Mouse (Mus musculus) midbrain, embryonic 15.5 days (tissue): ENCODE measurements at regions not wholly inside any gene's neighbourhood (a gene's known extent, or its start where the extent isn't known, plus 50 kb on each side); places are given as distances from the start of the nearest gene placed in this dataset.
"Not testable (repeated sequence)": the region's sequence is repeated elsewhere in the genome, so short reads cannot be mapped to it uniquely, and the experiment has no call there.

Experiments
- ATAC-seq: fragments of 200-750 bp; cut with Nextera tagmentation; replicated peaks from 2 replicates; pipeline ENCODE4 v1.8.0; 2017; ENCODE audit warnings: moderate TSS enrichment
- H3K27ac ChIP-seq: fragments of 300-500 bp; sonication (generic); 2 replicates; pipeline ENCODE4 v1.5.1; 2015; ENCODE audit warnings: mild to moderate bottlenecking, inconsistent platforms
- H3K27me3 ChIP-seq: fragments of 300-500 bp; sonication (generic); replicated peaks from 2 replicates; pipeline ENCODE4 v1.6.1; 2015; ENCODE audit warnings: inconsistent platforms
- H3K36me3 ChIP-seq: fragments of 300-500 bp; sonication (generic); replicated peaks from 2 replicates; pipeline ENCODE4 v1.6.1; 2015; ENCODE audit warnings: inconsistent platforms
- H3K4me1 ChIP-seq: fragments of 300-500 bp; sonication (generic); 2 replicates; pipeline ENCODE4 v1.6.1; 2015; ENCODE audit warnings: inconsistent platforms
- H3K4me2 ChIP-seq: fragments of 300-500 bp; sonication (generic); 2 replicates; pipeline ENCODE4 v1.6.1; 2015; ENCODE audit warnings: inconsistent platforms, mild to moderate bottlenecking, moderate library complexity
- H3K4me3 ChIP-seq: fragments of 300-500 bp; sonication (generic); 2 replicates; pipeline ENCODE4 v1.5.1; 2015; ENCODE audit warnings: mild to moderate bottlenecking, inconsistent platforms
- H3K9ac ChIP-seq: fragments of 300-500 bp; sonication (generic); 2 replicates; pipeline ENCODE4 v1.6.1; 2015; ENCODE audit warnings: mild to moderate bottlenecking, inconsistent platforms
- H3K9me3 ChIP-seq: fragments of 300-500 bp; sonication (generic); 2 replicates; pipeline ENCODE4 v1.6.1; 2016; ENCODE audit warnings: inconsistent platforms
- WGBS: fragments of 180-500 bp; shearing (Covaris S2); methylation state at CpG from one replicate; pipeline ENCODE4 v1.1.7; 2015; ENCODE audit warnings: mixed read lengths; 5-methylcytosine and 5-hydroxymethylcytosine counted together

DNA sequence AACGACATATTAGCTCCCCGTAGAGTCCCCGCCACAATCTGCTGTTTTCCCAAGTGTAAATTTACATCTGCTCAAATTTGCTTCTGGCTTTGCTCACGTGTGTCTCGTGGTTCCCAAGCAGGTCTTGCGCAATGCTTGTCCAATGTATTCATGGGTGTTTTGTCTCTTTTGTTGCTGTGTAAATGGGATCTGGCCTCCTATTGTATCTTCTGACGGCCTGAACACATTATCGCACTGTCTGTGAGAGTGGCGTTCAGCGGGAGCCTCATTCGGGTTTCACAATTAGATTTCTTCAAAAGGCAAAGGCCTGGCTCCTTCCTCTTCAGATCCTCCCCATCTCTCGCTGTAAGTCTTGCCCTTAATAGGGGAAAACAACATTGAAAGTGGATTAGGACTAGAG is 274.5 kb downstream of the Fam19a5 start:
- Histone ChIP-seq H3K4me1 (peaks cover 11% of the 10 kb centered on the region; the same call in 1 of the 2 replicates), H3K36me3 (no peaks in the 10 kb centered on the region), H3K4me3 (no peak overlapping the region), H3K27me3 (no peaks in the 10 kb centered on the region), H3K27ac (no peak overlapping the region), H3K9ac (no peak overlapping the region), H3K4me2 (no peak overlapping the region), H3K9me3 (no peaks in the 10 kb centered on the region)
- no peak for ATAC-seq
- WGBS: 15% methylated on average over 12 of the region's 12 CpGs

GRCm38 (mm10) chr15:87842097-87842496 is 298.0 kb downstream of the Fam19a5 start:
- ATAC-seq: no peak
- H3K9ac ChIP-seq: no peak overlapping the region
- no peaks in the 10 kb centered on the region for H3K27me3 ChIP-seq
- H3K36me3 ChIP-seq: no peaks in the 10 kb centered on the region
- 49% methylated on average over 3 of the region's 3 CpGs for WGBS
- H3K4me3 ChIP-seq: no peak overlapping the region
- H3K4me2 ChIP-seq: no peak overlapping the region
- H3K27ac ChIP-seq: no peak overlapping the region
- no peaks in the 10 kb centered on the region for H3K4me1 ChIP-seq
- no peaks in the 10 kb centered on the region for H3K9me3 ChIP-seq

DNA sequence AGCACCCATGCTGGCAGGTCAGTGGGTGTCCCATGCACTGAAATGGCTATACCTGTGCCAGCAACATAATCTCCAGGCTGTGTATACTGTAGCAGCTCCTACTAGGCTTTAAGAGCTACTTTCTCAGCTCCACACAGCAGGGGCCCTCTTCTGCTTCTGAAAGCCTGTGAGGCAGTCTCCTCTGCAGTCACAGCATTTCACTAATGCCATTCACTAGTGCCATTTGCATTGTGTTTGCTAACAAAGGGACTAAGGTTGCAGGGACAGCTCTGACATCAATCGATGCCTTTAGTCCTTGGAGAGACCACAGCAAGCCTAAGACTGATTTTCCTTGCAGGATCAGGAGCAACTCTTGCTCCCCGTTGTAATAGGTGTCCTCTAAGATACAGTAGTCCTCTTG is 315.0 kb downstream of the Fam19a5 start:
- Histone ChIP-seq H3K4me3 (no peak overlapping the region), H3K27ac (no peak overlapping the region), H3K4me2 (no peak overlapping the region), H3K36me3 (no peaks in the 10 kb centered on the region), H3K27me3 (no peaks in the 10 kb centered on the region), H3K4me1 (no peaks in the 10 kb centered on the region), H3K9me3 (no peaks in the 10 kb centered on the region), H3K9ac (no peak overlapping the region)
- ATAC-seq: no peak
- WGBS: 8% methylated on average over 2 of the region's 2 CpGs

- H3K4me1 ChIP-seq: no peaks in the 10 kb centered on the region
- H3K27ac ChIP-seq: no peak overlapping the region
- H3K27me3 ChIP-seq: no peaks in the 10 kb centered on the region
- H3K9ac ChIP-seq: no peak overlapping the region
- 77% methylated on average over 9 of the region's 9 CpGs for WGBS
- no peak for ATAC-seq
- H3K4me2 ChIP-seq: no peak overlapping the region
- no peaks in the 10 kb centered on the region for H3K9me3 ChIP-seq
- H3K36me3 ChIP-seq: no peaks in the 10 kb centered on the region
- H3K4me3 ChIP-seq: no peak overlapping the region
Measured at GRCm38 (mm10) chr15:87876286-87876899, 332.3 kb downstream of the Fam19a5 start.

DNA sequence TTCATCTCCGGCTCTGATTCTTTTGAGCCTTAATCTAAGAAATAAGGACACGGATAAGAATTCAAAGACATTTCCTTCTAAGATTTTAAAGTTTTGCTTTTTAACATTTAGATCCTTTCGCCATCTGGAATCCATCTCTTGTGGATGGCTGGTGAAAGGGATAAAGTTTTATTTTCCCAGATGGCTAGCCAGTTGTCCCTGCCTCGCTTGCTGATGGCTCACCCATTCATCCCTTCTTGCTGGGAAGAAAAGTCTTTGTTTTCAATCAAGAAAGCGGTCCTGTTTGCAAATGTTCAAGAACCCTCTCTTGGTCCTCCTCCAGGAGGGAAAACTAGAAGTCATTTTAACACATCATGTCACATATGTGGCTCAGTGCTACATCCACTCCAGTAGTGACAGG is 346.8 kb downstream of the Fam19a5 start:
- no peak for ATAC-seq
- Histone ChIP-seq H3K27me3 (no peaks in the 10 kb centered on the region), H3K36me3 (no peaks in the 10 kb centered on the region), H3K4me3 (no peak overlapping the region), H3K4me1 (no peaks in the 10 kb centered on the region), H3K4me2 (no peak overlapping the region), H3K9me3 (no peaks in the 10 kb centered on the region), H3K27ac (no peak overlapping the region), H3K9ac (no peak overlapping the region)
- WGBS: 89% methylated on average over 5 of the region's 5 CpGs

GRCm38 (mm10) chr15:87894866-87895265 is 350.8 kb downstream of the Fam19a5 start:
- H3K27ac ChIP-seq, H3K4me2 ChIP-seq, H3K4me3 ChIP-seq, H3K9me3 ChIP-seq, H3K9ac ChIP-seq, ATAC-seq, H3K27me3 ChIP-seq, H3K36me3 ChIP-seq, H3K4me1 ChIP-seq: not testable (repeated sequence)
- WGBS: 87% methylated on average over 6 of the region's 6 CpGs

DNA sequence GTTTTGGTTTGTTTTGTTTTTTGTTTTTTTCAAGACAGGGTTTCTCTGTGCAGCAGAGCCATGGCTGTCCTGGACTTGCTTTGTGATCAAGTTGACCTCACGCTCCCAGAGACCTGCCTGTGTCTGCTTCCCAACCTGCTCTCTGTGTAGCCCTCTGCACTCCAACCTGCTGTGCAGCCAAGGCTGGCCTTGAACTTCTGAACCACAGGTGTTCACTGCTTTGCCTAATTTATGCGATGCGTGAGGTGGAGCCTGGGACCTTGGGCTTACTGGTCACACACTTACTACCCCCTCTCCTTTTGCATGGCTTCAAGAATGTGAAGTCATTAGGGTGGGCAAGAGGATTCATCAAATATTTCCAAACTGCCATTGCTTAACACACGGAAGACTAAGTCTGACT is 354.6 kb downstream of the Fam19a5 start:
- 92% methylated on average over 4 of the region's 4 CpGs for WGBS

GRCm38 (mm10) chr15:87904436-87904835 is 360.3 kb downstream of the Fam19a5 start:
- Histone ChIP-seq H3K4me2 (no peak overlapping the region), H3K9me3 (no peaks in the 10 kb centered on the region), H3K27me3 (no peaks in the 10 kb centered on the region), H3K36me3 (no peaks in the 10 kb centered on the region), H3K4me1 (no peaks in the 10 kb centered on the region), H3K27ac (no peak overlapping the region), H3K4me3 (no peak overlapping the region), H3K9ac (no peak overlapping the region)
- ATAC-seq: no peak
- 90% methylated on average over 6 of the region's 6 CpGs for WGBS

More for the DNA sequence above, 354.6 kb downstream of the Fam19a5 start:
- no peaks in the 10 kb centered on the region for H3K4me1 ChIP-seq
- no peak for ATAC-seq
- no peaks in the 10 kb centered on the region for H3K9me3 ChIP-seq
- no peak overlapping the region for H3K4me3 ChIP-seq
- H3K9ac ChIP-seq: no peak overlapping the region
- no peak overlapping the region for H3K27ac ChIP-seq
- H3K4me2 ChIP-seq: no peak overlapping the region
- H3K27me3 ChIP-seq: no peaks in the 10 kb centered on the region
- no peaks in the 10 kb centered on the region for H3K36me3 ChIP-seq

DNA sequence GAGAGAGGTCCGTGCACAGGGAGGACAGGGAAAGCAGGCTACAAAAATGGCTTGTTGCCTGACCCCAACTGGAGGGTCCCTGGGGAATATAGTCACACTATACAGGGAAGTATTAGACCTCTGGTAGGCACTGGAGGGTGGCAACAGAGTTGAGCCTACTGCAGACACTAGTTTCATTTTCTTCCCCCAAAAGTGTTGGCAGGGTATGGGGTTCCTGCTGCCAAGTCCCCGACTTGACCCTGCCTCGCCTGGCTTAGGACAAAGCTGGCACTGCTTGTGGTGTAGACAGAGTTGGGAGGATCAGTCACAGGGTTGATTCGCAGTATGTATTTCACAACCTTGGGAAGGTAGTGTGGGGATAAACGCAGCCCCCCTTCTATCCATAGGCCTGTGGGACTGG is 362.2 kb downstream of the Fam19a5 start:
- no peak overlapping the region for H3K4me2 ChIP-seq
- no peak overlapping the region for H3K27ac ChIP-seq
- 84% methylated on average over 5 of the region's 5 CpGs for WGBS
- H3K4me1 ChIP-seq: no peaks in the 10 kb centered on the region
- H3K9ac ChIP-seq: no peak overlapping the region
- H3K36me3 ChIP-seq: no peaks in the 10 kb centered on the region
- ATAC-seq: no peak
- H3K4me3 ChIP-seq: no peak overlapping the region
- H3K27me3 ChIP-seq: no peaks in the 10 kb centered on the region
- no peaks in the 10 kb centered on the region for H3K9me3 ChIP-seq

GRCm38 (mm10) chr15:87922091-87922490 is 378.0 kb downstream of the Fam19a5 start:
- Histone ChIP-seq H3K36me3 (no peaks in the 10 kb centered on the region), H3K27me3 (no peaks in the 10 kb centered on the region), H3K27ac (no peak overlapping the region), H3K4me3 (no peak overlapping the region), H3K4me1 (no peaks in the 10 kb centered on the region; the same call in 1 of the 2 replicates), H3K9me3 (no peaks in the 10 kb centered on the region), H3K9ac (no peak overlapping the region), H3K4me2 (no peak overlapping the region)
- 49% methylated on average over 9 of the region's 9 CpGs for WGBS
- ATAC-seq: no peak

GRCm38 (mm10) chr15:87922781-87923446 is 378.8 kb downstream of the Fam19a5 start:
- 86% methylated on average over 4 of the region's 4 CpGs for WGBS
- no peaks in the 10 kb centered on the region for H3K27me3 ChIP-seq
- H3K36me3 ChIP-seq: no peaks in the 10 kb centered on the region
- no peaks in the 10 kb centered on the region; the same call in 1 of the 2 replicates for H3K4me1 ChIP-seq
- H3K9ac ChIP-seq: no peak overlapping the region
- H3K9me3 ChIP-seq: no peaks in the 10 kb centered on the region
- ATAC-seq: no peak
- no peak overlapping the region for H3K4me3 ChIP-seq
- H3K27ac ChIP-seq: no peak overlapping the region
- H3K4me2 ChIP-seq: no peak overlapping the region

DNA sequence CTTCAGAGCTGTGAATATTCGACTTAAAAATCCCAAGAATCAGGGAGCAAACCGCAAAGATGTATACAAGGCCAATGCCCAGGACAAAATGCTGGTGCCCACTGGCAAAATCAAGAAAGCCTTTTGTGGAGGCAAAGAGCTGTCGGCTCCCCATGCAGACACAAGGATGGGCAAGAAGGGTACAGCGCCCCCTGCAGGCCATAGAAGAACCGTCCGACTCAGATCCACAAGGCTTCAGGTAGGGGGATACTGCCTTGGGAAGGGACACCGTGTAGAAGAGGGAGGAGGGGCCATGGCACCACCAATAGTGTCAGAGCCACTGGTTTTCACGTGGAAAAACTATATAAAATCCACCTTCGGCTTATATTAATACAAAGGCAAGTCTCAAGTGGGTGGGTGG is 379.8 kb downstream of the Fam19a5 start:
- H3K36me3 ChIP-seq: no peaks in the 10 kb centered on the region
- no peak for ATAC-seq
- H3K9me3 ChIP-seq: no peaks in the 10 kb centered on the region
- H3K27ac ChIP-seq: no peak overlapping the region
- no peaks in the 10 kb centered on the region for H3K27me3 ChIP-seq
- no peak overlapping the region for H3K9ac ChIP-seq
- H3K4me1 ChIP-seq: no peaks in the 10 kb centered on the region; the same call in 1 of the 2 replicates
- H3K4me2 ChIP-seq: no peak overlapping the region
- H3K4me3 ChIP-seq: no peak overlapping the region
- WGBS: 40% methylated on average over 9 of the region's 9 CpGs

DNA sequence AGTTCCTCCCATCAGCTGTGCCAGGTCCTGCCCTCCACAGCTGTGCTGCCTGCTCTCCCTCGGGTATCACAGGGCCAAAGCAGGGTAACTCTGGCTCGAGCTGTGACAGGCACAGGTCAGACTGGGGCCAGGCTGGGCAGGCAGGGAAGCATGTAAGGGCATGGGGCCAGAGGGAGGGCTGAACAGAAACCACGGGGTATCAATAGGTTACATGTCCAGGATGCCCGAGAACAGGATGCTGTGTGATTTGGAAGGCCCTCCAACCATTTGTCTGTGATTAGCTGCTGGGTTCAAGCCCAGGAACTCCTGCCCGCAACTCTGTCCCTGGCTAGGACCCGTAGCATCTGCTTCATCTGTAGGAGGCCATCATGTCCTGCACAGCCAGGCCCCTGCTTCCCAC is 391.9 kb downstream of the Fam19a5 start:
- Histone ChIP-seq H3K36me3 (no peaks in the 10 kb centered on the region), H3K4me1 (no peaks in the 10 kb centered on the region), H3K9ac (no peak overlapping the region), H3K9me3 (no peaks in the 10 kb centered on the region), H3K27ac (no peak overlapping the region), H3K4me3 (no peak overlapping the region), H3K4me2 (no peak overlapping the region), H3K27me3 (no peaks in the 10 kb centered on the region)
- no peak for ATAC-seq
- 84% methylated on average over 6 of the region's 6 CpGs for WGBS
